Mouse (Mus musculus) natural killer cell, adult 2 months (primary cell): Measurements from ENCODE around the gene Syt16.

Experiments
- DNase-seq, 2 experiments: peaks; one replicate each; pipeline ENCODE4 v3.0.0; 2022; ENCODE audit warnings: low spot score in 2 of 2

The Syt16 gene

DNA sequence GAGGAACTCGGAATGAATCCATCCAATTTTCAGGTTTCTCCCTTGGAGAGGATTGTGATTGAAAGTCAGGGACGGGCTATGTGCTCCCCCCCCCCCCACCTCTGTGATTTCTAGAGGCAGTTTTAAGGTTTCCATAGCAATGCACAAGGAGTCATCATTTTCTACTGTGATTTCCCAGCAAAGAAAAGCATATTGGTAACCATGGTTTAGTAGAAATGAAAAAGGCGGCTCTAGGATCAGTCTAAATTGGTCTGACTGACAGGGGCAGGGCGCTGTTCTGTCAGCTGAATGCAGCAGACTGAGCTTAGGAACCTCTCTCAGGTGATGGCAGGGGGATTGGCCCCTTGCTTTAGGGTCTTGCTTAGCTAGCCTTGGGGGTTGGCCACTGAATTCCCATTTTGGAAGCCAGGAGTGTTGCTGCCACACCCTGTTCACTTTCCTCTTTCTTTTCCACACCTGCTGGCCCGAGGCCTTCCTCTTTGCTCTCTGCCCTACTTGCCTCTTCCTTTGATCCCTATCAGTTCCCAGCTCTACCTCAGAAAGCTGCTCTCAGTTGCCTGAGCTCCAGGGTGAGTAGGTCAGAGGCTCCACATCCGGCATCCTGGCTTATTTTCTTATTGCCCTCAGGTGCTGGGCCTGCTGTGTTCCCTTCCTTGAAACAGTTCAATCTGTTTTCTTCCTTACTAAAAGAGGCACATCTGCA lies 108.5 kb downstream of the Syt16 start:
- no peak for DNase-seq

- no peak for DNase-seq
These were observed 111.2 kb downstream of the Syt16 start for GRCm38 (mm10) chr12:74108663-74109081.

DNA sequence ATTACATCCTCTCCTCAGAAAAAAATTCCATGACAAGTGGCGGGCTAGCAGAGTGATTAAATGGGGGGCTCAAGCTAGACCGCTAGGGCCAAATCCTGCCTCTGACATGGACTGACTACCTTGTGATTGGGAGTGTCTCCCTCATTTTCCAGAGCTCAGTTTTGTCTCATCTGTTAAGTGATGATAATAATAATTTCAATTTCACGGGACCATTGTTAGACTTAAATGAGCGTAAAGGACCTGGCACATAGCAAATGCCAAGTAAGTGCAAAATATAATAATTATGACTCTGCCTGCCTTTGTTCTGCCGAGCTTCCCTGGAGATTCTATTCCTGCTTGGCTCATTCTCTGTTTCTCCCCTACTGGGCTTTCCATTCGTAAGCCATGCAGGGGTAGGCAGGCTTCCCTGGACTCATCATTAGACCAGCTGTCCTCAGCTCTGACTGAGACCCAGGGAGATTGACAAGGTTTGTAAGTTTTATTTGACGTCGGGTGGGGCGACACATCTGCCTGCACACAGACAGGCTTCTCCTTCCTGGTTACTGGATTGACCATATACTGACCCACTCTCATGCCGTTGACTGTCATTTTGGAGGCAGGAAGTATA lies 112.1 kb downstream of the Syt16 start:
- no peak for DNase-seq

DNA sequence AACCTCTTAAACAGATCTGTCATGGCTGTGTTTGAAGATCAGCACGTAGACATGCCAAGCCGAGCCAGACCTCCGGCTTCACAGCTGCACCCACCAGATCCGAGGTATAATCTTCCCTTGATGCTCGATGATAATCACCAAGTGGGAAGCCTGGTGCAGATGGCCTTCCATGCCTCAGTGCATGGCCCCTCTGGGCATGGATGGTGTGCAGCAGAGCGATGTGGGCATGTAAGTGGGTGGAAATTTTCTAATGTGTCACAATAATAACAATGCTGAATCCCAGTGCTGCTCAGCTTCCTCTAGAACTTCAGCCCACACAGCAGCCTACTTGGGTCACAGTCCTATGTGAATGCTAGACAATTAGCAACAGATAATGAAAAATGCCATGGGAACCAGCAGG lies 119.4 kb downstream of the Syt16 start:
- no peak for DNase-seq

- DNase-seq, result no peak
These were observed 128.3 kb downstream of the Syt16 start for GRCm38 (mm10) chr12:74125796-74126195.

- no peak for DNase-seq
These were observed 130.8 kb downstream of the Syt16 start for GRCm38 (mm10) chr12:74128229-74128628.

GRCm38 (mm10) chr12:74131790-74132189 lies 134.3 kb downstream of the Syt16 start:
- no peak for DNase-seq

GRCm38 (mm10) chr12:74142147-74142546 lies 144.7 kb downstream of the Syt16 start:
- DNase-seq, result no peak

DNA sequence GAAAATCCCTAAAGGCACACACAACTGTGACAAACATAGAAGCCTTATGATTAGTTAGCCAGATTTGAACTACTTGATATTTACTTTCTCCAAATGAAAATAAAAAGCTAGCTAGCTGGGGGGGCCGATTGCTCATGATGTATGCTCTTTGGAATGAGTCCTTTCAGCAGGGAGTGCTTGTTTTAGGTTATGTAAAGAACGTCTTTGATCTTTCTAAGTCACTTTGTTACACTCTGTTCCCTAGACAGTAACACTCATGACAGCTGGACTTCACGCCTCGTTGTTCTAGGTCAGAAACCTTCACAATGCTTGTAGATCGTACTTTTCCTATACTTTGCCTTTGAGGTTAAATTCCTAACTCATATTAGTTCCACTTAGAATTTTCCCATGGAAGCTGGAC lies 146.9 kb downstream of the Syt16 start:
- DNase-seq, result no peak

DNA sequence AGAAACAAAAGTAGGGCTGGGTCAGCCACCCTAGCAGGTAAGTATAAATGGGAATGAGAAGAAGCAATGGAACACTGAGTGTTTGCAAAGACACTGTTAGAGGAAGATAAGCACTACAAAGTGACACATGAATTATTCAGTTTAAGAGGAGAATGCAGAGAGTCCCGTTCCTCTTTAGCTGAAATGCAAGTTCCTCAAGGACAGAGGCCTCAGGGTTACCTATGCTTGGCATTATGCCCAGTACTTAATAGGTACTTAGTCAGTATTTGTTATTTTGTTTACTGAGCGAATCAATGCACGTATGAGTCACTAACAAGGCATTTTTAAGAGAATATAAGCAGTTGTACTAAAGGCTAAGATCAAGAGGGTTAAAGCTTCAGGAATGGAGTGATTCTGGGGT lies 163.3 kb downstream of the Syt16 start:
- DNase-seq, result no peak

GRCm38 (mm10) chr12:74163080-74163479 lies 165.6 kb downstream of the Syt16 start:
- DNase-seq, result no peak

DNA sequence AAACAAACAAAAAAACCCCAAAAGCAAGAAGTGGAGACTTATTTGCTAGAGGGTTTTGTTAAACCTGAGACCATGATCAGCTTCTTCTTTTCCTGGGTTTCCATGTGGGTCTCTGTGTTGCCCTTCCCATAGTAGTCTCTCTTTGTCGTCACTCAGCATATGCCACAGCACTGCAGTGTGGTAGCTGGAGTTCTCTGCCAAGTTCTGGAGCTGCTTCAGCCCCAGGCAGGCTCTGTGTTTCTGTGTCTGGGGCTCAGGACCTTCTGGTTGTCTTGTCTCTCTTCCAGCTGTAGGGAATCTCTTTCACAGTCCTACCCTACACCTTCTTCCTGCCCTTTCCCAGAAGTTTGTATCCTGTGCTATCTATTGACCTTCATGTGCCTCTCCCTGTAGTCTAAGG lies 173.8 kb downstream of the Syt16 start:
- no peak for DNase-seq

DNA sequence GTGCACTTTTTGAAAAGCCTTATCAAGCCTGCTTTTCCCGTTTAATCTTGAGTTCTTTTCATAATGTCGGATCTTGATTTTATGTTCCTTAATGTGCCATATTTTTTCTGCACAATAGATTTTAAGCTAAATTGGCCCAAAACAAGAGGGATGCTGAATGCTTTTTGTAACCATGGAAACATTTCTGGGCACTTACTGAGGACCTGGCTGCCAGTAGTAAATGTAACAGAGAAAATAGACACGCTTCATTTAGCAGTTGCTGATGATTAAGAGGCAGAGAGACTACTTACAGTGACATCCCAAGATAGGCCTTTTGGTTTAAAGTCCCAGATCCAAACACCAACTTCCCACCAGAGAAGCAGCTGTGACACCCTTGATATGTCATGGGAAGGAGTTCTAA lies 176.4 kb downstream of the Syt16 start:
- DNase-seq, result no peak

- DNase-seq, result no peak
These were observed 187.1 kb downstream of the Syt16 start for GRCm38 (mm10) chr12:74184596-74184995.

- DNase-seq, result no peak
These were observed 190.9 kb downstream of the Syt16 start for GRCm38 (mm10) chr12:74188243-74188785.

GRCm38 (mm10) chr12:74188815-74189214 lies 191.4 kb downstream of the Syt16 start:
- no peak for DNase-seq

DNA sequence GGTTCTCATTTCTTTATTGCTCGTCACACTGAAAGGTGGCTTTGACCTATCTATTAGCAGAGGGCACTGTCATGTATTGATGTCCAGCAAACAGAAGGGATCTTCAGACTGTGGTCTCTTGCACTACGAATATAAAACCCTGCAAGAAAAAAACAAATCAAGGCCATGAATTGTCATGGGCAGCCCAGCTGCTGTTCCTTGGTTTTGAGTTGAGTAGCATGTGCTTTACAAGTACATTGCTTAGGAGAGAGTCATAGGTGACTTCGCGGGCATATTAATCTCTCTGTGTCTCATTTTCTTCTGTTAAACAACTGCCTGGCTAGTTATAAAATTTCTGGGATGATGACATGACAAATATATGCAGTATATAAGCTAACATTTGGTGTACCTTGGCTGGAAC lies 192.4 kb downstream of the Syt16 start:
- no peak for DNase-seq

DNA sequence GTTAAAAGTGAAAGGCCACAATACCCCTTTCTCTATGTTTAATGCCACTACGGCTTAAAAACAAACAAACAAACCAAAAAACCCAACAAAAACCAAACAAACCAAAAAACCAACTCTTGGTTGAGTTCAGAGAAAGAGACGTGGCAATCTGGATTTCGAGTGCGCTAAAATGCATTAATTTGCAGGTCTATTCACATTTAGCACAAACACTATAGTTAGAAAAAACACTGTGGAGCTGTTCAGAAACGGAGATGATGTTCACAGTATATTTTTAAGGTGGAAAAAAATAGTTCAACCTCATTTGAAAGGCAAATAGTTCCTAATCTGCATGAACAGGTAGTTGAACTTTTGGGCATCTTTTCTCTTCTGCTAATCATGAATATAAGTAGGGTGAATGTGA lies 192.8 kb downstream of the Syt16 start:
- DNase-seq, result no peak

DNA sequence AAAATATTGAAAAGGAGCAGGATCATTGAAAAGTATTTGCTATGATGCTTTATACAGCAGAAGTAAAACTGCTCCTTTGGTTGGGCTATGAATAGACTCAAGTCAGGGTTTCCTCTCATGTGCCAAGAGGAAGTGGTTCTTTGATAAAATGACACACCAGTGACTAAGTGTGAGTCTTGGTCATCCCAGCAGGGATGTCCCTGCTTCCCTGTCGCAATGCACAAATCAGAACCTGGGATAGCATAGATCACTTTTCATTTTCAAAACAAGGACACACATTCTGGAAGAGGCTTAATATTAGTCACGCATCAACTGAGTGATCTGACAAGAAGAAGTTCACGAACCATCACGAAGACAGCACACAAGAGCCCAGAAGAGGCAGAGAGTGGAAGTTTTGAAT lies 195.1 kb downstream of the Syt16 start:
- no peak for DNase-seq

GRCm38 (mm10) chr12:74201410-74201809 lies 203.9 kb downstream of the Syt16 start:
- DNase-seq, result no peak

DNA sequence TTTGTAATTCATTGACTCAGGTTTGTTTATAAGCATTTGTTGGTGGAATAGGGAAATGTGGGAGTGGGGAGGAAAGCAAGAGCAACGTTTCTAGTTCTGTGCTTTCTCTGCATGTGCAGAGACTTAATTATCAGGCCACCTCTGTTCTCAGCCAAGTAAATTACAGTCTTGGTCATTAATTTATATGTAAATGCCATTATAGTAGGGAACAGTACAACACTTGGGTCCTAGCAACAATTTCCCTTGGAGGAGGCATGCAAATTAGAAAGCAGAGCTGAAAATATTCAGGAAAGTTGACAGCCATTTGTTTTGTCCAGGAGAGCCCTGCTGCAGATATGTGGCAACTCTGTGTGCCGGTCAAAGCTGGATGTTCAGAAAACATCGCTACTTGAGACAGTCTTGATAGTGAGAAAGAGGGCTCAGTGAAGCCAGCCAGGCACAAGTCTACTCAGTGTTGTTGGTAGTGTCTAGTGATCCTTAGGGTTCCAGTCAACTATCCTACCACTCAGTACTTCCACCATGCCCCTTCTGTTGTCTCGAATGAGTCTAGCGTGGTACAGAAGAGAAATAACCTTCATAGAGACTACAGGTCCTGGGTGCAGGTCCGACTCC lies 205.1 kb downstream of the Syt16 start:
- DNase-seq, result no peak

DNA sequence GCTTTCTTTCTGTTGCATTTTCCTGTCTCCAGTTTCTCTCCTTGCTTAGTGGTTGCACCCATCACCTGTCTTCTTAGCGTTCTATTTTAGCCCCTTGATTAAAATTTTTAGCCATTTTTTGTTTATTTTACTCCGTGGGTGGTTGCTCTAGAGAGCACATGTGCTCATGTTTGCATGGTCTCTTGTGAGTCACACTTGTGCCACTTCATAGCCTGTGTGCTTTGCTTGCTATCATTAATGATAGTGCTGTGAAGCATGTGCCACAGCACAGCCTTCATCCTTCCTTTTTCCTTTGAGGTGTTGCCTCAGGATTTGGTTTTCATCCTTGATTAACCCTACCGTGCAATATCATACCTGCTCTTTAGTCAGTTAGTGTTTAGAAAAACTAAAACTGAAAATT lies 214.7 kb downstream of the Syt16 start:
- DNase-seq, result no peak

DNA sequence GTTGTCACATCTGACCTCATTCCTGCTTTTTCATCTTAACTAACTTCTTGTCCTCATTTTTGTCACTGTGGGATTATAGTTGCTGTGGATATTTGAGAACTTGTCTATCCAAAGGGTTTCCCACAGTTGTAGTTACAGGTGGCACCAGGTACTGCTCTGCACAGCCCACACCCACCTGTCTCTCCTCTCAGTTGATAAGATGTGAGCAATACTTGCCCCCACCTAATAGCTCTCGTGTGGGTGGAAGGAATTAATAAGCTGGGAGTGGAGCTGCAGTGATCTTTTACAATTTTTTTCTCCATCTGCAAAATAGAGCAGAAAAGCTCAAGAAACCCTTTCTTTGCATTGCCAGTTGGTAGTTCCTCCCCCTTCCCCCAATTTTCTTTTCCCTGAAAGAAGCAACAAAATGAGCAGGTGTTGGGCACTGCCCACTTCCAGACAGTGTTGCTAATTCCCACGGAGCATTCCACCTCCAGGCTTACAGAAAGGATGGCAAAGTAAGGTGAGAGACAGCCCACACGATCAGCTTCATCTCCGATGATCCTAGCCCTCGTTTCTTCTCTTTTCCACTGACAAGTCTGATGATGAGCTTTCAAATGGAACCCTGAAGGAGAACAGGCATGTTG lies 218.8 kb downstream of the Syt16 start:
- no peak for DNase-seq
